Mouse (Mus musculus) heart, adult 10 weeks (tissue): ENCODE data around the gene Olfr27. TPM values are rescaled to one million over a fixed set of nuclear protein-coding genes. Genes with fewer than 3 reads are reported as not detected.

Experiments
- polyA plus RNA-seq: library from polyadenylated mRNA; stranded (reverse); fragments of 350-450 nt; fragmentation: Illumina TruSeq; extraction: RNeasy Lipid Tissue Mini Kit (QIAGEN cat#74804); gene quantifications from one replicate; pipeline ENCODE4 v1.2.3, GENCODE M21; 2014; ENCODE audit warnings: low read depth, low replicate concordance

Gene Olfr27
- polyA plus RNA-seq: not detected

GRCm38 (mm10) chr9:39127831-39128230, at the start of gene Olfr27:
Gene Olfr27, plus strand, starts transcription at chr9:39128131.

GRCm38 (mm10) chr9:39078787-39079186, 49.1 kb upstream of the Olfr27 start, which contains the start of gene Olfr938:
Gene Olfr938, minus strand, starts transcription at chr9:39078887.

GRCm38 (mm10) chr9:39166004-39166403, 38.1 kb downstream of the Olfr27 start, which contains the start of gene Olfr943:
Gene Olfr943, plus strand, starts transcription at chr9:39166304.

Other genes with a start within 250 kb of the Olfr27 start
- gene Olfr930, start 198.3 kb upstream of the Olfr27 start, polyA plus RNA-seq: not detected
- not detected for gene Olfr933, start 155.8 kb upstream of the Olfr27 start, polyA plus RNA-seq
- gene Olfr934, start 139.8 kb upstream of the Olfr27 start, polyA plus RNA-seq: not detected
- not detected for gene Olfr935, start 128.4 kb upstream of the Olfr27 start, polyA plus RNA-seq
- gene Olfr146, start 104.8 kb upstream of the Olfr27 start, polyA plus RNA-seq: not detected
- not detected for gene Olfr937, start 63.2 kb upstream of the Olfr27 start, polyA plus RNA-seq
- not detected for gene Olfr938, start 49.2 kb upstream of the Olfr27 start, polyA plus RNA-seq
- gene Olfr943, start 38.2 kb downstream of the Olfr27 start, polyA plus RNA-seq: not detected
- not detected for gene Olfr944, start 73.8 kb downstream of the Olfr27 start, polyA plus RNA-seq
- not detected for gene Olfr1537, start 121.9 kb downstream of the Olfr27 start, polyA plus RNA-seq
- not detected for gene Olfr945, start 148.7 kb downstream of the Olfr27 start, polyA plus RNA-seq
- gene Olfr948, start 197.9 kb downstream of the Olfr27 start, polyA plus RNA-seq: not detected